Mouse (Mus musculus) natural killer cell, adult 2 months (primary cell): ENCODE results near the gene Cmip.

Experiments
- DNase-seq, 2 experiments: peaks; one replicate each; pipeline ENCODE4 v3.0.0; 2022; ENCODE audit warnings: low spot score in 2 of 2

Gene Cmip

DNA sequence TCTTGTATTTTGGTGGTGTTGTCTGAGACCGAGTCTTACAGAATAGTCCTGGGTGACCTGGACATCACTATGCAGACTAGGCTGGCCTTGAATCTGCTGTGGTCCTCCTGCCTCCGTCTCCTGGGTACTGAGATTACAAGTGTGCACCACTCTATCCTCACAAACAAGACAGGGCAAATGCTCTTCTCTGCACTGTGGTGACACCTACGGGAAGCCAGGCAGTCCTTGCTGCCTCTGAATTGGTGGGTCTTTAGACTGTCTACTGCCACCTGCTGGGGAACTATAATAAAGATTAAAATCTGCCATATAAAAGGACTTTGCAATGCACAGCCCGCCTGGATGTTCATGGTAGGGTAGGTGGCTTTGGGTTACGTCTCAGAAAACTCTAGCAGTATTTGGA lies 208.4 kb downstream of the Cmip start:
- peak; percentile 46 to 61 for DNase-seq

GRCm38 (mm10) chr8:117467466-117467865 lies 210.6 kb downstream of the Cmip start:
- DNase-seq = no peak

- DNase-seq = no peak
These were observed 212.8 kb downstream of the Cmip start for GRCm38 (mm10) chr8:117469431-117470341.

- peak; percentile 32 to 40 for DNase-seq
These were observed 213.5 kb downstream of the Cmip start for GRCm38 (mm10) chr8:117470342-117470781.

GRCm38 (mm10) chr8:117471174-117471573 lies 214.3 kb downstream of the Cmip start:
- peak; percentile 44 to 75 for DNase-seq

DNA sequence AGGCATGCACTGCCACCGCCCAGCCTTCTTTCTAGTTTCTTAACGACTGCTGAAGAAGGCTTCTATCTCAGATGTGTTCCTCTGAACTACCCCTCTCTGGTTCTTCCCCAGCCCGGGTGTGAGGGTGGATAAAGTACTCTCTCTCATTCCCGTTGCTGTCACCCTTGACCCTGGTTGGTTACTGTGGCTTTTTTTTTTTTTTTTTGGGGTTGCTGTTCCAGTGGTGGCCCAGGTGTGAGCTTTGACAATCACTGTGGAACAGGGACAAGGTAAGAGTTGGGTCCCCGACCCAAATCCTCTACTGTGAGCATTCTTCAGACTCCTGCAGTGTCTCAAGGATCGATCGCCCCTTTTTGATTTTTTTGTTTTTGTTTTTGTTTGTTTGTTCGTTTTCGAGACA lies 214.8 kb downstream of the Cmip start:
- DNase-seq = no peak

DNA sequence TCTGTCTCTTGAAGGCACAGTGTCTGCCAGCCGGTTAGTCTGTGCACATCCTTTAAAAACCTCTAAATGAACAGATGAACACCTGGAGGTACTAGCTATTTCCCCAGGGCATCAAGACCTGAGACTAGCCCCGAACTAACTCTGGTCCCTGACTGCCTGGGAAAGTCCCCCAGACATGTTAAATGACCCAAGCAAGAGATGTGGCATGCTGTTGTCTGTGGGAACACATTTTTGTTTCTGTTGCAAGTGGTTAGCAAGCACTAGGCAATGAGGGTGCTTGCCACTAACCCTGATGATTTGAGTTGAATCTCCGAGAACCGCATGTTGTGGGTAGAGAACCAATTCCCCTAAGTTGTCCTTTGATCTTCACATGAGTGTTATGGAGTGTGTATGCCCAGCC lies 215.5 kb downstream of the Cmip start:
- DNase-seq = peak in 1 of 2 experiments; percentile 19

- DNase-seq = peak; percentile 84 to 91
These were observed 218.1 kb downstream of the Cmip start for GRCm38 (mm10) chr8:117474944-117475343.

- peak; percentile 33 to 89 for DNase-seq
These were observed 219.0 kb downstream of the Cmip start for GRCm38 (mm10) chr8:117475819-117476218.

DNA sequence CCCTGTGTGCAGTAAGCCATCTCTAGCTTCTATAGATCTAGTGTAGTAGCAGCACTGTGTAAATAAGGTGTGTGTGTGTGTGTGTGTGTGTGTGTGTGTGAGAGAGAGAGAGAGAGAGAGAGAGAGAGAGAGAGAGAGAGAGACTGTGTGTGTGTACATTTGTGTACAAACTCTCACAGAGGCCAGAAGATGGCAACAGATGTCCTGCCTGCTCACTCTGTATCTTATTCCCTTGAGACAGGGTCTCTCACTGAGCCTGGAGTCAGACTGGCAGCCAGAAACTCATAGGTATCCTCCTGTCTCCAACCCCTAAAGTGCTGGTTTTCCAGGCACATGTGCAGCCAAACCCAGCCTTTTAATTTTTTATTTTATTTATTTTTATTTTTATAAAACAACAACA lies 221.2 kb downstream of the Cmip start:
- DNase-seq = no peak

- DNase-seq = no peak
These were observed 223.1 kb downstream of the Cmip start for GRCm38 (mm10) chr8:117479996-117480395.

- DNase-seq = no peak
These were observed 223.7 kb downstream of the Cmip start for GRCm38 (mm10) chr8:117480516-117480915.

DNA sequence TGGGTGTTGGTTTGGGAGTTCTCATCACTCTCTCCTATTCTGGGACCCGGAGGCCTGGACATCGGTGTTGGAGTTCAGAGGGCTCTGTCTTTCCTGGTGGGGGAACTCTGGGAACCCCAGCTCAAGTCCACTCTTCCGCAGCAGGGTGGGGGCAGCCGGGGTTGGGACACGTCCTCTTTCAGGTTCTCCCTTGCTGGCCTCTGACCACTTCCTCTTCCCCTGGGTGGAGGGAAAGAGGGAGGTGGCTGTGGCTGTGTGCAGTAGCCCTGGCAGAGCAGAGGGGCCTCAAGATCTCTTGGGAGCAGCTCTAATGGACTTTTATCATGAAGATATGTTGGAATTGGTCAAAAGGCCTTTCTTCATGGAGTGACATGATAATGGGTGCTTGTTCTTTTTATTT lies 225.0 kb downstream of the Cmip start:
- DNase-seq = peak; percentile 53 to 64

DNA sequence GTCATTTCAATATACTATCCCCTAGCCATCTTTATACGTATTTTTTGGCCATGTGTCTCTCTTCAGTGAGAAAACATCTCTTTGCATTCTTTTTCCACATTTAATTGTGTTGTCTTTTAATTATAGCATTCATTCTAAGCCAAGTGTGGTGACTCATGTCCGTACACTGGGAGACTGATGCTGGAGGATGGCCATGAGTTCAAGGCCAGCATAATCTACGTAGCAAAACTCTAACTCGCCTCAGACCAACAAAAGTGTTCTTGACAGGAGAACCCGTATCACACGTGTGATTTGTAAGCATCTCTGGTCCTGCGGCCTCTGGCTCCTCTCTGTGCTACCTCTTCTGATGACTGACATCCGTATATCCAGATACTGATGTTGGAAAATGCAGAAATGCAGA lies 227.9 kb downstream of the Cmip start:
- DNase-seq = no peak

- DNase-seq = no peak
These were observed 228.5 kb downstream of the Cmip start for GRCm38 (mm10) chr8:117485316-117485715.

DNA sequence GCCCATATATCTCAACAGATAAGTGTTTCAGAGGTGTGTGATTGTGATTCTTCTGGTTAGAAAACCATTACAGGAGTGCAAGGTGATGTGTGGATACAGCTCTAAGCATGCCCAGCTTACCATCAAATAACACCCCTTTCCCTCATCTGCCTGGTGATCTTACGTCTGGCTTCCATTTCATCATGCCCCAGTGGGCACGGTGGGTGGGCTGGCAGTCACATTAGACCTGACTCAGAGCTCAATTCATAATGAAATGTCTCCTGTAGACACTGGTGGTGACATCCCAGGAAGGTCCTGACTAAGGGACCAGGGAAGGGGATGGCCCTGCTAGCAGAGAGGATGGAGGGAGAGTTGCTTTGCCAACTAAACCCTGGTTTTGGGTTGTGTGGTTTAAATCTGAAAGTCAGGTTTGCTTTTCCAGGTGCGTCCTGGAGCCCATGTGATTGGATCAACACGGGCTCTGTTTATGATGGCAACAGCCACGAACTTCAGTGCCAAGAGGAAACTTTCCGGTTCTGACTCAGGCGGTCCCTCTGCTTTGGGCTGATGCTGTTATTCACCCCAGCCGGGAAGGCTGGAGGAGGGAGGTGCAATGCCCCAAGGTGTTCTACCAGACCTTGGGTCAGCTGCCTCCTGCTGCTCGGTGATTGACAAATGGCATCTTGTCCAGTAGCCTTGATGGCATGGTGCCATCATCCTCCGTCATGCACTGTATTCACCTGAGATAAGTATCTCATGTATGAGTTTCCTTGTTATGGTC lies 231.6 kb downstream of the Cmip start:
- DNase-seq = no peak

GRCm38 (mm10) chr8:117493543-117493942 lies 236.7 kb downstream of the Cmip start:
- no peak for DNase-seq

DNA sequence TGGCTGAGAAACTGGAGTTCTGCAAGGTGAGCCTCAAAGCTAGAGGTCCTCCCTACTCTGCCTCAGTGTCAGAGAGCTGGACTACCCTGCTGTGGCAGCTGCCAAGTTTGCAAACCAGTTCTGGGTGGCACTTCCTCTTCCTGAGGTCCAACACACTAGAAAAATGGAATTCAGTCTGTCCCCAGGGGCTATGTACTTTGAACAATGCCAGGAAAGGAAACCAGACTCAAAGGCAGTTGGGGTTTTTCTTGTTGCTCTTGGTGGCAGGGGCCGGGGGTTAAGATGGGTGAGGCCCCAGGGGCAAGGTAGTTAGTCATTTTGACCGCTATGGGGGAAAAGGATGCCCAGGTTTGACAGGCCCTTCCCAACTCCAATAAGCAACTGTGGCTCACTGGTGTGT lies 238.0 kb downstream of the Cmip start:
- DNase-seq = no peak

- peak; percentile 53 to 70 for DNase-seq
These were observed 241.5 kb downstream of the Cmip start, which contains the start of gene Plcg2 for GRCm38 (mm10) chr8:117498179-117498914. Gene Plcg2 (plus strand): TSS chr8:117498291.

GRCm38 (mm10) chr8:117498915-117499540 lies 242.2 kb downstream of the Cmip start:
- DNase-seq = no peak

DNA sequence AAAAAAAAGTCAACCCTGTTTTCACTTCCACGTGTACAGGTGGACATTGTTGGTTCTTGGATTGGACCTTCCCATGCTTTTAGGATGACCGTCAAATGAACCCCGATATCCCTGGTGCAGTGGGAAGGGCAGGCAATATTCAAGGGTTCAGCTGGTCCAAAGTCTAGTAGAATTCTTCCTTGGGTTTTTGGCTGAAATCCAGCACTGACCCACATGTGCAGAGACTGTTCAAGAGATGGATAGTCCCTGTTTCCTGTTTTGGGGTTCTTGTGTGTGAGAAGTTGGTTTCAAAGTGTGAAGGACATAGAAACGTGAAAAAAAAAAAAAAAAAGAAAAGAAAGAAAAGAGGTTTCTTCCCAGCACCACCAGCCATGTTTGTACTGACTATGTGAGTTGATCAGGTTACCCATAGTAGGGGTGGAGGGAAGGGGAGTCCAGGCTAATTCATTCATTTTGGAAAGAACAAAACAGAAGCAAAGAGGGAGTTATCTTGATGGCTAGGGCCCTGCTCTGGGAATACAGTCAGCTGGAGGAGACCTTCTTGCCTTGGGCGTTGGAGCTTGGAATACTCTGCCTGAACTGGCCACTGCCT lies 243.5 kb downstream of the Cmip start:
- DNase-seq = peak; percentile 27 to 51
